Mouse (Mus musculus) left cerebral cortex, adult 11 months (tissue): ENCODE measurements at regions not wholly inside any gene's neighbourhood (a gene's known extent, or its start where the extent isn't known, plus 50 kb on each side); places are given as distances from the start of the nearest gene placed in this dataset.

Experiments used
- DNase-seq: peaks from one replicate; pipeline ENCODE4 v3.0.0; 2022; ENCODE audit warnings: low spot score

- no peak for DNase-seq
Measured at GRCm38 (mm10) chr9:50136636-50136985, 208.2 kb downstream of the Rpl10-ps3 start.

GRCm38 (mm10) chr9:50135939-50136635 is 208.7 kb downstream of the Rpl10-ps3 start:
- no peak for DNase-seq

GRCm38 (mm10) chr9:50124241-50124640 is 220.5 kb downstream of the Rpl10-ps3 start:
- no peak for DNase-seq

- no peak for DNase-seq
Measured at GRCm38 (mm10) chr9:50120820-50121599, 223.8 kb downstream of the Rpl10-ps3 start.

- DNase-seq: no peak
Measured at GRCm38 (mm10) chr9:50119412-50119811, 225.4 kb downstream of the Rpl10-ps3 start.

GRCm38 (mm10) chr9:50118578-50118977 is 226.2 kb downstream of the Rpl10-ps3 start:
- peak; percentile 47 for DNase-seq

- DNase-seq: no peak
Measured at GRCm38 (mm10) chr9:50106551-50106950, 238.2 kb downstream of the Rpl10-ps3 start.

GRCm38 (mm10) chr9:50102766-50103165 is 242.0 kb downstream of the Rpl10-ps3 start:
- no peak for DNase-seq

- DNase-seq: no peak
Measured at GRCm38 (mm10) chr9:50101061-50101460, 243.7 kb downstream of the Rpl10-ps3 start.

- DNase-seq: no peak
Measured at GRCm38 (mm10) chr9:50090968-50091367, 253.8 kb downstream of the Rpl10-ps3 start.

GRCm38 (mm10) chr9:50089916-50090315 is 254.9 kb downstream of the Rpl10-ps3 start:
- DNase-seq: no peak

- no peak for DNase-seq
Measured at GRCm38 (mm10) chr9:50080205-50080604, 264.6 kb downstream of the Rpl10-ps3 start.

- no peak for DNase-seq
Measured at GRCm38 (mm10) chr9:50068576-50068975, 269.9 kb upstream of the Ncam1 start.

GRCm38 (mm10) chr9:50067729-50068225 is 269.1 kb upstream of the Ncam1 start:
- no peak for DNase-seq

- no peak for DNase-seq
Measured at GRCm38 (mm10) chr9:50064505-50065229, 265.9 kb upstream of the Ncam1 start.

GRCm38 (mm10) chr9:50038231-50038630 is 239.5 kb upstream of the Ncam1 start:
- no peak for DNase-seq

GRCm38 (mm10) chr9:50032322-50033158 is 233.8 kb upstream of the Ncam1 start:
- DNase-seq: no peak

- DNase-seq: no peak
Measured at GRCm38 (mm10) chr9:50031318-50031717, 232.6 kb upstream of the Ncam1 start.

GRCm38 (mm10) chr9:50029030-50029429 is 230.3 kb upstream of the Ncam1 start:
- DNase-seq: no peak

GRCm38 (mm10) chr9:50028573-50028972 is 229.8 kb upstream of the Ncam1 start:
- DNase-seq: no peak

GRCm38 (mm10) chr9:50024820-50025219 is 226.1 kb upstream of the Ncam1 start:
- DNase-seq: no peak

GRCm38 (mm10) chr9:50013602-50014001 is 214.9 kb upstream of the Ncam1 start:
- DNase-seq: no peak
